Mouse (Mus musculus) lung, embryonic 16.5 days (tissue): ENCODE data around the gene Prss36. TPM values are rescaled to one million over a fixed set of nuclear protein-coding genes. Genes with fewer than 3 reads are reported as not detected.

Experiments
- ATAC-seq: fragments of 200-750 bp; cut with Nextera tagmentation; 2 replicates; pipeline ENCODE4 v1.8.0; 2017; ENCODE audit warnings: low read depth, mild to moderate bottlenecking, moderate library complexity
- H3K27ac ChIP-seq: fragments of 300-500 bp; sonication (generic); 2 replicates; pipeline ENCODE4 v1.5.1; 2014; ENCODE audit warnings: mild to moderate bottlenecking, control low read depth, low read length
- H3K27me3 ChIP-seq: fragments of 300-500 bp; sonication (generic); 2 replicates; pipeline ENCODE4 v1.6.1; 2014; ENCODE audit warnings: low read depth, low read length, mixed read lengths; ENCODE audit not compliant: control insufficient read depth, insufficient read depth
- H3K36me3 ChIP-seq: fragments of 300-500 bp; sonication (generic); 2 replicates; pipeline ENCODE4 v1.6.1; 2014; ENCODE audit warnings: low read length; ENCODE audit not compliant: control insufficient read depth, insufficient read depth
- H3K4me1 ChIP-seq: fragments of 300-500 bp; sonication (generic); replicated peaks from 2 replicates; pipeline ENCODE4 v1.6.1; 2014; ENCODE audit warnings: low read length, mixed read lengths; ENCODE audit not compliant: control insufficient read depth, insufficient read depth
- H3K4me2 ChIP-seq: fragments of 300-500 bp; sonication (generic); 2 replicates; pipeline ENCODE4 v1.6.1; 2014; ENCODE audit warnings: low read depth, low read length, control low read depth
- H3K4me3 ChIP-seq: fragments of 300-500 bp; sonication (generic); 2 replicates; pipeline ENCODE4 v1.5.1; 2014; ENCODE audit warnings: mild to moderate bottlenecking, low read length, control low read depth
- H3K9ac ChIP-seq: fragments of 300-500 bp; sonication (generic); 2 replicates; pipeline ENCODE4 v1.6.1; 2014; ENCODE audit warnings: low read length, control low read depth
- H3K9me3 ChIP-seq: fragments of 300-500 bp; sonication (generic); 2 replicates; pipeline ENCODE4 v1.6.1; 2016; ENCODE audit warnings: low read length; ENCODE audit not compliant: control insufficient read depth
- WGBS: fragments of 180-500 bp; shearing (Covaris S2); extraction: QIAGEN DNeasy Blood & Tissue Kit; methylation state at CpG from one replicate; pipeline ENCODE4 v1.1.7; 2014; 5-methylcytosine and 5-hydroxymethylcytosine counted together
- polyA plus RNA-seq: library from polyadenylated mRNA; unstranded; fragments of >200 nt; fragmentation: Nextera tagmentation; extraction: Ambion mirVana; gene quantifications from 2 replicates; pipeline ENCODE4 v1.2.1, GENCODE M21; 2015

The Prss36 gene
- polyA plus RNA-seq, 1 experiment from 2014 or later: 12.3 TPM

DNA sequence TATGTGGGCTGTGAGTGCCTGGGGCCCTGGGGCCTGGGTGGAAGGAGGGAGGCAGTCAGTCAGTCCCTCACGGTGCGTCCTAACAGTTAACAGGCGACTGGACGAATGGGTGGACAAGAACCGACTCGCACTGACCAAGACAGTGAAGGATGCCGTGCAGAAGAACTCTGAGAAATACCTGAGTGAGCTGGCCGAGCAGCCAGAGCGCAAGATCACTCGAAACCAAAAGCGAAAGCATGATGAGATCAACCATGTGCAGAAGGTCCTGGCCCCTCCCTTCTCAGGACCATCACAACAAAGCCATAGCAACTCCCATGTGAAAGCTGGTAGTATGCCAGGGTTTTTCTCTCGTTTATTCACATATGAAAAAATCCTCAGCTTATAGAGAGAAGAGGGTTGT lies 31.2 kb downstream of the Prss36 start:
- no peak overlapping the region for H3K27ac ChIP-seq
- no peaks in the 10 kb centered on the region for H3K9me3 ChIP-seq
- no peaks in the 10 kb centered on the region for H3K27me3 ChIP-seq
- H3K9ac ChIP-seq: no peak overlapping the region
- H3K4me1 ChIP-seq: peaks cover 9% of the 10 kb centered on the region; the same call in 1 of the 2 replicates
- no peak overlapping the region for H3K4me3 ChIP-seq
- no peak for ATAC-seq
- WGBS: 89% methylated on average over 12 of the region's 12 CpGs
- peaks cover 16% of the 10 kb centered on the region for H3K36me3 ChIP-seq
- no peak overlapping the region for H3K4me2 ChIP-seq

DNA sequence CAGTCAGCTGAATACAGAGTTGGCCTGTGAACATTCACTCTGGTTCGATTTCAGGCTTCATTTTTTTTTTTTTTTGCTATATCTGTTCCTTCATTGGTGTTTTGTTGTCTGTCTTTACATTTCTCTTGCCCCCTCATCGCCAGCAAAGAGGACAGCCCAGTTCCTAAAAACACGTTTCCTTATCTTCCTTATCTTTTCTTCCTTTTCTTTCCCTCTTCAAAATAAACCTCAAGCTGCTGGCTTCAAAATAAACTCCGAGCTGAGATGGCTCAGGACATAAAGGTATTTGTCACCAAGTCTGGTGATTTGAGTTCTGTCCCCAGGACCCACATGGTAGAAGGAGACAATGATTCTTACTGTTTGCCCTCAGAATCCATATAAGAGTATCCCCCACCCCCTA lies 33.6 kb downstream of the Prss36 start:
- Histone ChIP-seq H3K4me1 (peaks cover 9% of the 10 kb centered on the region; the same call in 1 of the 2 replicates), H3K9ac (peak overlapping the region; percentile 92), H3K4me3 (peak overlapping the region; percentile 98), H3K9me3 (no peaks in the 10 kb centered on the region), H3K27me3 (no peaks in the 10 kb centered on the region), H3K4me2 (peak overlapping the region; percentile 56), H3K27ac (peak overlapping the region; percentile 86), H3K36me3 (peaks cover 34% of the 10 kb centered on the region)
- WGBS: 10% methylated on average over 4 of the region's 4 CpGs
- no peak for ATAC-seq

DNA sequence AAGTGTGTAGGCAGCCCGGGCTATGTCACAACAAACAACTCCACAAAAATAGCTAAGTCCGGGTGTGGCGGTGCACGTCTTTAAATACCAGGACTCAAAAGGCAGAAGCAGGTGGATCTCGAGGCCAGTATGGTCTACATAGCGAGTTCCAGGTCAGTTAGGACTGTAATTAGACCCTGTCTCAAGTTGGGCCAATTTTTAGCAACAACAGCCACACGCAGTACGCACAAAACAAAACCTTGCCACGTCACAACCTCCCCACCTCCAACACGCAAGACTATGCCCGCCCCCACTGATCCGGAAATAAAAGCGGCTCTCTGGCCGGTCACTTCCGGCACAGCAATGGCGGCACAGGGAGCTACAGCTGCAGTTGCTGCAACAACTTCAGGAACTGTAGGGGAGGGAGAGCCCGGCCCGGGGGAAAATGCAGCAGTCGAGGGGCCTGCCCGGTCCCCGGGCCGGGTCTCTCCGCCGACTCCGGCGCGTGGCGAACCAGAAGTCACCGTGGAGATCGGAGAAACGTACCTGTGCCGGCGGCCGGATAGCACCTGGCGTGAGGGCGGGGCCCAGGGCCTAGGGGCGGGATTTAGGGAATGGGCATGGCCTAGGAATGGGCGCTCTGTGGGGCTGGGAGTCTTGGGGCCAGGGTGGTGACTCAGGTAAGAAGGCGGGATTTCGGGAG lies 34.2 kb downstream of the Prss36 start, which contains the start of gene Kat8:
Kat8 (plus strand) TSS at position 327 of the 682 bp plus-strand sequence.
- H3K36me3 ChIP-seq: peaks cover 37% of the 10 kb centered on the region
- H3K9ac ChIP-seq: peak within 1 kb of the TSS; percentile 92
- peaks cover 9% of the 10 kb centered on the region; the same call in 1 of the 2 replicates for H3K4me1 ChIP-seq
- H3K27me3 ChIP-seq: no peaks in the 10 kb centered on the region
- WGBS: under 1% methylated on average over 40 of the region's 40 CpGs
- H3K4me2 ChIP-seq: peak within 1 kb of the TSS; percentile 56
- H3K4me3 ChIP-seq: peak within 1 kb of the TSS; percentile 98
- peak; percentile 97 for ATAC-seq
- no peaks in the 10 kb centered on the region for H3K9me3 ChIP-seq
- peak within 1 kb of the TSS; percentile 86 for H3K27ac ChIP-seq

GRCm38 (mm10) chr7:127908656-127909055 lies 37.9 kb downstream of the Prss36 start:
- no peak overlapping the region for H3K9ac ChIP-seq
- H3K27ac ChIP-seq: no peak overlapping the region
- H3K4me2 ChIP-seq: no peak overlapping the region
- no peak for ATAC-seq
- WGBS: 88% methylated on average over 4 of the region's 4 CpGs
- peaks cover 18% of the 10 kb centered on the region for H3K4me1 ChIP-seq
- H3K9me3 ChIP-seq: no peaks in the 10 kb centered on the region
- H3K4me3 ChIP-seq: no peak overlapping the region
- peaks cover 46% of the 10 kb centered on the region for H3K36me3 ChIP-seq
- H3K27me3 ChIP-seq: no peaks in the 10 kb centered on the region

GRCm38 (mm10) chr7:127907939-127908338 lies 38.6 kb downstream of the Prss36 start:
- H3K36me3 ChIP-seq: peaks cover 46% of the 10 kb centered on the region
- H3K9ac ChIP-seq: no peak overlapping the region
- ATAC-seq: no peak
- no peak overlapping the region for H3K27ac ChIP-seq
- no peaks in the 10 kb centered on the region for H3K9me3 ChIP-seq
- no peak overlapping the region for H3K4me2 ChIP-seq
- peaks cover 14% of the 10 kb centered on the region for H3K4me1 ChIP-seq
- 95% methylated on average over 12 of the region's 12 CpGs for WGBS
- no peaks in the 10 kb centered on the region for H3K27me3 ChIP-seq
- no peak overlapping the region for H3K4me3 ChIP-seq

DNA sequence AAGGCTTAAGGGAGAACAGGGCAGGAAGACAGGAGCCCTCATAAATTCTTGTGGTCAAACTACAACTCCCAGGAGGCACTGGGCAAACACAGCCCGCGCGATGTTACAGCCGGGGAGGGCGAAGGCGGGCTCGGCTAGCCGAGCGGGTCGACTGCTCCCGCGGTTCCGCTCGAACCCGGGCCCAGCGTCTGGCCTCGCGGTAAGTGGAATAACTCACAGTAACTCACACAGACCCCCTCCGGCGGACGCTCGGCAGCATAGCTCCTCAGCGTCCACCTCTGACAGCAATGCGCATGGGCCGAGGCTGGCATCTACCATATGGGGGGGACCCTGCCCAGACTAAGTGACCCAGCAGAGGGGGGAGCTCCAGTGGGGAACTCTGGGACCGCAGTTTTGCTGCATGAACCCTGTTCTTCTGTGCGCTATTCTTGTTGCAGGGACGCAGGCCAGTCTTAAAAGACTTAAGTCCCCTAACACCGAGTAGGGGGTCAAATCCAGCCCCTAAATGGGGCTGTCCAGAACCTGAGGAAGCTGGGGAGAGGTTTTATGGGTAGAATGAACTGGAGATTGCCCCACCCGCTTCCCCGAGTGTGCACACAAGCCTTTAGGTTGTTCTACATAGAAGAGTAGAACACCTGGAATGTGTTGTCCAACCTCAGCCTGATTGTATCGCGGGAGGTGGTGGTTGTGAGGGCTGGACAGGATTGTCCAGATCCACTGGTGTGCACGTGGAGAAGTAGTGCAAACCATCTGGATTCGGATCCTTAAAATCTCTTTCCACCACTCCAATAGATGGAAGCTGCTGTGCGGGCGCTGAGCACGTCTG lies 42.3 kb downstream of the Prss36 start, which contains the start of gene Bckdk:
Bckdk (plus strand) TSS at position 112 of the 826 bp plus-strand sequence.
- Histone ChIP-seq H3K4me2 (peak within 1 kb of the TSS; percentile 82), H3K27ac (peak within 1 kb of the TSS; percentile 91), H3K9ac (peak within 1 kb of the TSS; percentile 97), H3K9me3 (no peaks in the 10 kb centered on the region), H3K36me3 (peaks cover 39% of the 10 kb centered on the region), H3K4me1 (peaks cover 9% of the 10 kb centered on the region), H3K4me3 (peak within 1 kb of the TSS; percentile 88), H3K27me3 (no peaks in the 10 kb centered on the region)
- peak; percentile 95 for ATAC-seq
- 6% methylated on average over 37 of the region's 38 CpGs for WGBS

DNA sequence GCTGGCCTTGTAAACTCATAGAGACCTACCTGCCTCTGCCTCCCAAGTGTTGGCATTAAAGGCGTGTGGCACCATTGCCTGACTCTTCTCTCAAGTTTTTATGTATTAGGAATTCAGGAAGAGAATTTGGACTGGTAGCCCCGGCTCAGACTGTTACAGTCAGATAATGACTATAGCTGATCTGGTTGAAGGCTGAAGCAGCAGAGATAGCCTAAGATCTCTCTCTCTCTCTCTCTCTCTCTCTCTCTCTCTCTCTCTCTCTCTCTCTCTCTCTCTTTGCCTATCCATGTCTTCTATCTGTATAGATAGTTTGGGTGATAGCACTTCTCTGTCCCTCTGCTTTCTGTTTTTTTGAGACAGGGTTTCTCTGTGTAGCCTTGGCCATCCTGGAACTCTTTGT lies 44.8 kb downstream of the Prss36 start:
- no peak overlapping the region for H3K9ac ChIP-seq
- H3K4me1 ChIP-seq: peaks cover 9% of the 10 kb centered on the region
- H3K4me3 ChIP-seq: no peak overlapping the region
- 68% methylated on average over 2 of the region's 2 CpGs for WGBS
- H3K4me2 ChIP-seq: no peak overlapping the region
- H3K36me3 ChIP-seq: peaks cover 16% of the 10 kb centered on the region; the same call in 1 of the 2 replicates
- no peak overlapping the region for H3K27ac ChIP-seq
- H3K27me3 ChIP-seq: no peaks in the 10 kb centered on the region
- no peak for ATAC-seq
- H3K9me3 ChIP-seq: no peaks in the 10 kb centered on the region

- H3K9ac ChIP-seq: no peak overlapping the region
- ATAC-seq: no peak
- H3K9me3 ChIP-seq: no peaks in the 10 kb centered on the region
- WGBS: 19% methylated on average over 7 of the region's 7 CpGs
- H3K4me2 ChIP-seq: no peak overlapping the region
- H3K4me1 ChIP-seq: peaks cover 5% of the 10 kb centered on the region
- no peak overlapping the region for H3K27ac ChIP-seq
- no peaks in the 10 kb centered on the region for H3K36me3 ChIP-seq
- no peaks in the 10 kb centered on the region for H3K27me3 ChIP-seq
- H3K4me3 ChIP-seq: no peak overlapping the region
Observed at GRCm38 (mm10) chr7:127899997-127900396, 46.5 kb downstream of the Prss36 start.
